Mouse (Mus musculus) natural killer cell, adult 2 months (primary cell): ENCODE data around the gene Gm49601.

Experiments
- DNase-seq, 2 experiments: peaks; one replicate each; pipeline ENCODE4 v3.0.0; 2022; ENCODE audit warnings: low spot score in 2 of 2

Gm49601 gene

DNA sequence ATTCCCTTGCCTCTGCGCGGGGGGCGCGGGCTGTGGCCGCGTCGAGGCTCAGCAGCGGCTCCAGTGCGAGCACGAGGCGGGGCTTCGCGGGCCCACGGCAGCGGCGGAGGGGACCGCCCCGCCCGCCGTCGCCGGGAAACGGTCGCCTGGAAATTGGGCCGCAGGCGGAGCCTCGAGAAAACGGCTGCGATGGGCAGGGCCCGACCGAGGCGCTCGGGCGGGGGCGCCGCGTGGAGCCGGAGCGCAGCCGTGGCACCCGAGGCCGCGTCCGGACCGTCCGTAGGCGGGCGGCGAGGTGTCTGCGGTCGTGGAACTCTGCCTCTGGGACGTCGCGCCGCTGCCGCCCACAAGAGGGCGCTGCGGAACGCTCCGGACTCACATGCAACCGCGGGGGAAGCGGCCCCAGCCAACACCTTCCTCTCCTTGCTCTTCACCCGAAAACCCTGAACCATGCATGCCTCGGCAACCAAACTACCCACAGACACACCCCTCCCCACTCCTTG lies at the start of gene Gm49601:
TSS of gene Gm49601 (minus strand) at position 52 of the 503 bp plus-strand sequence.
- peak; percentile 80 to 83 for DNase-seq

DNA sequence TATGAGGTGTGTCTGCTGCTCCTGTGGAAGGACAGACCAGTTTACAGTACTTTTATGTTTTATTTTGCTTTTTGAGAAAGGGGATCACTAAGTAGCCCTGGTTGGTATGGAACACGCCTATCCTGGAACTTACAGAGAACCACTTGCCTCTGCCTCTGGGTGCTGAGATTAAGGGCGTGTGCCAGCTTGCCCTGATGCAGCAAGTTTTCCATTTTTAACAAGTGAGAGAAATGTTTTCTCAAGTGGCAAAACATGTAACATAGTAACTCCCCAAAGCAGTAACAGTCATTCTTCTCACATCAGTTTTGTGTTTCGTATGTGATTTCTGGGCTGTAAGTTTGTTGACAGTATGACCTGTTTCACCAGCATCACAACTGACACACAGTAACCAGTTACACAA lies 46.8 kb upstream of the Gm49601 start:
- no peak for DNase-seq

DNA sequence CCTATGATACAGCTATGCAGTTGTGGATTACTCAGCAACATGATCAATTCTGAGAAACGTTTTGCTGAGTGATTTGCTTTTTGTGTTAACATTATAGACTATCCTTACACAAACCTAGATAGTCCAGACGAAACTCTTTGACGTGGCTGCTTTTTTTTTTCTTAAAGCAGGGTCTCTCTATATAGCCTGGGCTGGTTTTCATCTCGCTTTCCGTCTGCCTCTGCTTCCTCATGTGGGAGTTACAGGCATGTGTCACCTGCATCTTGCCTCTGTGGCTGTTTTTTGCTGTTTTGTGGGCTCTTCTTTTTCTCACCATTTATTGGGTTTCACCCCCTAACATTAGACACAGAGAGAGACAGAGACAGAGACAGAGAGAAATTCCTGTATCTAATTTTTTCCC lies 45.8 kb upstream of the Gm49601 start:
- DNase-seq: no peak

DNA sequence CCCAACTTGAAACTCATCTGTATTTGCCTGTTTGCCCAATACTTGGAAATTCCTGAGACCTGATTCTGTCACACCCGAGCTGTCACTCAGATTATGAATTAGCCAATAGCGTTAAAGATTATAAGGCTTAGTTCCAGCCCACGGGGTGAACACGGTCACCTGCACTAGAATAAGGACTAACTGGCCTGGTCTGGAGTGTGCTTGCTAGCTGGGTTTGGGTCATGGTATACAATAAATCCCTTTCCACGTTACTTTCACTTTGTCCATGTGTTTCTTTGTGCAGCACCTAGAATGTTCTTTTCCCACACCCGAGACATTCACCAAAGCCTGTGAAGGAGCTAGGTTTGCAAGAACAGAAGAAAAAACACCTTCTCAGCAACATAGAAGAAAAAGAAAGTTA lies 43.7 kb upstream of the Gm49601 start:
- DNase-seq: no peak

DNA sequence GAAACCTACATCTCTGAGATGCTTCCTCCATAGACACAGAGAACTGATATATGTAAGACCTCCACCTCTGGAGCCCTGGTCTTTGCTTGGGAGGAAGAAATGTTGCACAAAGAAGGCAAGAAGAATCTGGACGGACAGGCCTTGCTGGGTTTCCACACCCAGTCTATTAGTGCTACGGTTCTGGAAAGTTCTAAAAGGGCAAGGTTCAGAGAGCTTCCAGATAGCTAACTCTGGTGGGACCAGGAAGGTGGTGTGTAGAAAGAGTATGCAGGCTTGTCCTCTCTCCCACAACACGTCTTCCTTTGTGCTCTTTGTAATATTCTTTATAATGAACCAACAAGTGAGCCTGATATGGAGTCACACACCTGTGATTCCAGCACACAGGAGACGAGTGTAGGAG lies 32.4 kb upstream of the Gm49601 start:
- no peak for DNase-seq

DNA sequence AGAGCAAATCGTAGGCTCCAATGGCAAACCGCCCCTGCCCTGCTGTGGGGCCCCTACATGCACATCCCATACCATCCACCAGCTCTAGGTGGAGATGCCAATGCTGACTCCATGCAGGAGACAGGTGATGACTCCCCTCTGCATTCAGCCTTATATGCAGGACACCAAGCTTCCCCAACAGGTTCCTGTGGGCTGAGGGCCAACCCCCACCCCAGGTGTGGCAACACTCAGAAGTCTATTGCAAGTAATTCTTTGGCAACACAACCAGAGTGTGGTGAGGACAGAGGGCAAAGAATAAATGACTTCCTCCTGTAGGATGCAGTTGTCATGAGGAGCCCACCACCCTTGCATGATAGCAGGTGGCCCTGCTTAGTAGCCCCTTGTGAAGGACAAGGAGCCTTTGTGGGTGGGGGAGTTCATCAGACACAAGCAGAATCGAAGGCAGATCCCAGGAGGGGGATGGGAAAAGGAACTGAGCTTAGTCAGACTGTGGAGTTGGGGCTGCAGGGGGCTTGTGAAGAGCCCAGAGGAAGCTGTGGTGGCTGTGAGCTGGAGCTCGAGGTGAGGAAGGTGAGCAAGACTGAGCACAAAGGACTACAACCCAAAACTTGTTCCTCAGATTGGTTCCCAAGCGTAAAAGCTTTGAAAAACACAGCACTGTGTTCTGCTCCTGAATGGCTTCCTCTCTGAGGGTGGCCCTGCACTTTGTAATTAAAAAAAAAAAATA lies 29.3 kb upstream of the Gm49601 start:
- DNase-seq: no peak

DNA sequence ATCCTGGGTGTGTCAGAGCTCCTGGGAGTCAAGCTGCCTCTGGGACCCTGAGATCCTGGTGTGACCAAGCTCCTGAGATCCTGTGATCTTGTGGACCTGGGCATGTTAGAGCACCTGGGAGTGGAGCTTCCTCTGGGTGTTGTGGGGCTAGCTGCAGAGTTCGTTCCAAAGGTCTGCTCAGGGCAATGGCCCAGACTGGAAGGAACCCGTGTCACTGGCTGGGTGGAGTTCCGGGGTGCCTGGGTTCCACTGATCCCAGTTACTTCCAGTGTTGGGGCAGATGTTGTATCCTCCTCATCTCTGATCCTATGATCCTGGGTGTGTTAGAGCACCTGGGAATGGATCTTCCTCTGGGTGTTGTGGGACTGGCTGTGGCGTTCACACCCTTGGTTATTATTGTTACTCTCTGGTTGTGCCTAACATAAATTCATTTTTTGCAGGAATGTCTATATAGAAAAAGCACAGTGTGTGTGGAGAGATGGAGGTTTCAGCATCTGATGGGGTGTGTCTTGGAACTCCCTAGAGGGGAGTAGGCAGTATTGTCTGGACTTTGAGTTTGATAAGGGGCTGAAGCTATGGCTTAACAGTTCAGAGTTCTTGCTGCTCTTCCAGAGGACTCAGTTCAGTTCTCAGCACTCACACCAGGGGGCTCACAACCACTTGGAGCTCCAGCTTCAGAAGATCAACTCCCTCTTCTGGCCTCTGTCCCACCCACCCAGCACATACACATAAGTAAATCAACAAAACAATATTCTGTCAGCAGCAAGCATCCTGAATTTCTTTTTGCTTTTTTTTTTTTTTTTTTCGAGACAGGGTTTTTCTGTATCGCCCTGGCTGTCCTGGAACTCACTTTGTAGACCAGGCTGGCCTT lies 27.3 kb upstream of the Gm49601 start:
- no peak for DNase-seq

DNA sequence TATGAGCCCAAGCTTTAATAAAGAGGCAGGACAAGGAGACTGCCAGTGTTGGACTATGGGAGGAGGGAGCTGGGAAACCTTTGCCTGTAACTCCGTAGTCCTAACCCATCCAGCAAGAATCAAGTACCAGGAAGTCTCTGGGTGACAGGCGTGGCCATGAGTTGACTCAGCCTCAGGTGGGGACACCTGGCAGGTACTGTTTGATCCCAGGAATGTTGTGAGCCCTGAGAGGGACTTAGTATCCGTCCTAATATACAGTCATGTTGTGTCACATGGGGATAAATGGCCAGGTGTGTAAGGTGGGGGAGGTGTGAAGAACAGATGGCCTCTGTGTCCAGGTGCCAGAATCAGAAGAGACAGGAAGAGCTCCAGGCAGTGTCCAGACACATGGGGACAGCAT lies 22.9 kb upstream of the Gm49601 start:
- no peak for DNase-seq

DNA sequence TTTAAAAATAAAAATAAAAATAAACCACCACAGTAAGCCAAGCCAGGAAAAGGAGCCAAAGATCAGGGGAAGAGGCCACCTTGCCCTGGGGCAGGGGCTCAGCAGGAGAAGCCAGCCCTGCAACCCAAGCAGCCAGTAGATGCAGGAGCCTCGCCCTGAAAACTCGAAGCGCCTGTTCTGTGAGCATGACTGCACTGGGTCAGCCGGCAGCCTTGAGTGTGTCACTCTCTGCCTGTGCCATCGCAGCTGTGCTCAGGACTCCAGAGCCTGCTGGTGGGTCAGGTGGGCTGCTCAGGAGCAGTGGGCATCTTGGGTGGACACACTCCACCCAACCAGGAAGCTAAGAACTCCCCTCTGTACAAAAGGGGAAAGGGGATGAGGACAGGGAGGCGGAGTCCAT lies 19.1 kb upstream of the Gm49601 start:
- no peak for DNase-seq

DNA sequence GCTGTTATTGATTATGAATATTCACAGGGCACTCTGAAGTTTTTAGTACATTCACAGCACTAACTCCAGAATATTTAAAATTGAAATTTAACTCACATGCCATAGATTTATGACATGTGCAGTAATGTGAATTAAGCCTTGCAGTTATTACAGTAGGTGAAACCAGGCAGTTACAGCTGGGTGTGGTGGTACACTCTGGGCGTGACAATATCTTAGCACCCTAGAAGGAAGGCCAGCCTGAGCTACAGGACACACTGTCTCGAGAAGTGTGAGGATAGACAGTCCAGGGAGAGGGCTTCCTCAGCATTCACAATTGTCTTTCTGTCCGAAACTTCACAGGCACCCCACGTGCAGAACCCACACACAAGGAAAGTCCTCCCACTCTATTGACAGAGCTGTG lies 18.3 kb upstream of the Gm49601 start:
- DNase-seq: no peak

DNA sequence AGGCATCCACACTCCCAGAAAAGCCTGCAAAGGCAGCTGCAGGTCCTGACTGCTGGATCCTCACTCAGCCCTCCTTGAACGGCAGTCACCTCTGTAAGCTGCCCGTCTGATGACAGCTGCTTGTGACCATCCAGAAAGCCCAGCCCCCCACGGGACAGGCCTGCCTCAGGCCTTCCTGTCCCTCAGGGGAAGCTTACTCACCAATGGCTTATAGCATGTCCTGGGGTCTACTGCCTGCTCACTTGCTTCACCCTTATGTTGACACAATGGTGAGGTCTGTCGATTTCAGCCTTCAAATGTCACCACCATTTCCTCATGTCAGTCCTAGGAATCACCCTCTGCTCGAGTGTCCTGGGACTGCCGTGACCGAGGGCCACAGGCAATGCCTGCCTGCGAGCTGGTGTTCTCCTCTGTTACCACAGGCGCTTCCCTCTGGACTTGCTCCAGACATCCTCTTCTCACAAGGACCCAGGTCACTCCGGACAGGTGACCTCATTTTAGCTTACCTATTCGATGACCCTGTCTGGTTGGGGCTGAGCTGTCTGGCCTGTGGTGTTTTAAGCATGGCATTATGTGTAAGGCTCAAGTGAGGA lies 17.3 kb upstream of the Gm49601 start:
- DNase-seq: no peak

DNA sequence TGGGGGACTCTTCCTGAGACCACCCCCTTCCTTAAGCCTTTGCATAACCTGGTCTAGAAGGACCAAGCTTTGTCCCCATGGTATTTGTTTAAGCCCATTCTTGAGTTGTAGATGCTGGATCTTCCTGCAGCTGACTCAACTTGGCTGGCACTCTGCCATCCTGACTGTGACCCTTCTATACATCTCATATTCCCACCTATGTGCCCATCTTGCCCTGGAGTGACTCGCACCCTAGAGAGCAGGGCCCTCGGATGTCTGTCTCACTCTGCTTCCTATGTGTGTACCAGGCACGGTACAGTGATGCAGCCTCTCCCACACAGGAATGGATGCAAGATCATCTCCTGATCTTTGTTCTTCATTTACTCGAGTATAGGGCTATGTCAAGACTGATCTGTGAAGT lies 16.7 kb upstream of the Gm49601 start:
- DNase-seq: no peak

DNA sequence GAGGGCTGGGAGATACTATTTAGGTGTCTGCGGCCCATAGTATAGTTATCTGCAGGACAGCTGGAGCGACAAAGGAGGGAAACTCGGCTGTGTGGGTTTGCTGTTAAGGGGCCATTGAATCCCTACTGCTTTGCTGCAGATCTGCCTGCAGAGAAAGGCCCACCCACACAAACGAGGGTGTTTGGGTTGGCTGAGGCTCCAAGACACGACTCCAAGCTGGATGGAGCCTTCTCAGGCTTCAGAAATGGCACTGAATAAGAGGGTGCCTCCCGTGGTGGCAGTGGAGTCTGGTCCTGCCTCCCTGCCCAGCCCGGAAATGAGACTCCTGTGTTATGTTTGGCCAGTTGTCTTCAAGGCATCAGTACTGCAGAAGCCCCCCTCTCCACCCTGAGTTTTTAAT lies 16.1 kb upstream of the Gm49601 start:
- DNase-seq: no peak

DNA sequence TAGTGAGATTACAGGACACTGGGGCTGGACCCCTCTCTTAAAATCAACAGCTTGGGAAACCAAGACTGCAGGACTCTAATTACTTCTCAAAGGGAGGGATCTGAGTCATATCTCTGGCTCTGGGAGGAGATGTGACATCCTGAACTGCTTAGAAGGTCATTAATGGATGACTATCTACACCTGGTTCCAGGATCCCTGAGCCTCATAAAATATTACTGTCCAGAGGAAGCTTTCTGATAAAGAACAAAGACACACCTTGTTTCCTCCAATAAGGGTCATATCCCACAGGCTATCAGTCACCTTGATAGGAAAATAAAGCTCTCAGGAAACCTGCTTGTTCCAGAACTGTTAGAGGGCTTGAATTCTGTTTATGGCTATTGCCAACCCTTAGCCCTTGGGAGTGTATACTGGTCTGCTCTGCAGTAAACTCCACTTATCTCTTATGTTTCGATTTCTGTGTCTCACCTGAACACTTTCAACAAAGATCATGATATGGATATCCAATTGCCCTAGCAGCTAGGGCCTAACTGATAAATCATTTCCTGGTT lies 13.2 kb upstream of the Gm49601 start:
- no peak for DNase-seq

DNA sequence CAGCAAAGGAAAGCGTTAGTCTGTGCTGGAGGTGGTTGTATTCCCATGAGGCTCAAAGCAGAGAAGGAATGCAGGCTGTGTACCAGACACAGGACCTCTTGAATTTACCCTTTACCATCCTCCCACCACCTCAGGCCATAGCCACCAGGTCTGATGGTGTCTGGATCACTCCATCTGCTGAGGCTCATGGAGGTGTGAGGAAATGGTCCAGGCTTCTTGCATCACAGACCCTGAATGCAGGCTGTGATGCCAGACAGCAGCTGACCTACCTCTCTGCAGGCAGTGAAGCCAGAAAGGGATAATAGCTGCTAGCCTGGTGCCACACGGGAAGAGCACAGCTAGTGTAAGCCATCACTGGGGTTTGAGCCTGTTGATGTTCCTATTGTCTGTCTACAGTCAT lies 12.2 kb upstream of the Gm49601 start:
- no peak for DNase-seq

DNA sequence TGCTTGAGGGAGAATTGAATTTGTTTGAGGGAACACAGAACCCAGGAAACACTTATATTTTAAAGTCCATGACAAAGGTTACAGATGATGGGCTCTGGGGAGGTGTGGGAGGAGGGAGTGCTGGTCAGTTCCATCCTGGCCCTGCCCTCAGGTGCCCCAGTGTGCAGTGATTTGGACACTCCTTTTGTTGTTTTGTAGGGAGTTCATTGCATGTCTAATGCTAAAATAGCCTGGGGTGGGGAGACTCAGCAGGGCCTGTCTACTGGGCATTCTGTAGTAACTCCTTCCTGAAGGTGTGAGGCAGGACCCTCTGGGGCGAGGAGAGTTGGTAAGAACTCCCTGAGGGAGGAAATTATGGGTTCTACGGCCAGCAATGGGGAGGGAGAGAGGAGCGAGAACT lies 10.6 kb upstream of the Gm49601 start:
- DNase-seq: no peak

DNA sequence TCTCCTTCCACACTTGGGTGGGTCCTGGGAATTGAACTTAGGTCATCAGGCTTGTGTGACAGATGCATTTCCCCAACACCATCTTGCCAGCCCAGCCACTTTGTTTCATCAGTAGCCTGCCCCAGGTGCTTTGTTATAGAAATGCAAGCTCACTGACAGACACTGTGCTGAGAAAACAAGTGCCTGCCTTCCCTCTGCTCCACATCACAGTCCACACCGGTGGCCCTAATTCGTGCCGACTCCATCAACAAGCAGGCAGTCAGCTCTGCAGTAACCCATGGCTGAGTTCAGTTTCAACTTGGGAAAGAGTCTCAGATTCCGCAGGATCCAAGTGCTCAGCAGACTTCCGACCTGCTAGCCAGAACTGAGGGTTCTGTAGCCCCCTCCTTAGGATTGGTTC lies 10.2 kb upstream of the Gm49601 start:
- no peak for DNase-seq

DNA sequence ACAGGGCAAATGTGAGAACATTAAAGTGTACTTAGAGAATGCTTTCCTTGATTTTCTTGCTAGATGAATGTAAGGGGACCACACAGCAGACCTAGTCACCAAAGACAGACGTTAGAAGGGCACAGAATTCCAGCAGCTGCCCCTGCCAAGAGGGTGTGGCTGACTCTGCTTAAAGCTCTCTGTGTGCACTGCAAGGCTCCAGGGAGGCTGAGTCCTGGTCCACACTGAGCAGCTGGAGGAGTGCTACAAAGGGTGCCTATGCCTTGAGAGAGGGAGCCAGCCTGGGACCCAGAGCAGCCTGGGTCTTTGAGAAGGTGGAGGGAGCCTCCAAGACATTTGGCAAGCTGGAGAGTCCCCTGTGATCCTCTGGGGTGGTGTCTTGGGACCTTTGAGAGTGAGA lies 7.1 kb upstream of the Gm49601 start:
- DNase-seq: no peak

DNA sequence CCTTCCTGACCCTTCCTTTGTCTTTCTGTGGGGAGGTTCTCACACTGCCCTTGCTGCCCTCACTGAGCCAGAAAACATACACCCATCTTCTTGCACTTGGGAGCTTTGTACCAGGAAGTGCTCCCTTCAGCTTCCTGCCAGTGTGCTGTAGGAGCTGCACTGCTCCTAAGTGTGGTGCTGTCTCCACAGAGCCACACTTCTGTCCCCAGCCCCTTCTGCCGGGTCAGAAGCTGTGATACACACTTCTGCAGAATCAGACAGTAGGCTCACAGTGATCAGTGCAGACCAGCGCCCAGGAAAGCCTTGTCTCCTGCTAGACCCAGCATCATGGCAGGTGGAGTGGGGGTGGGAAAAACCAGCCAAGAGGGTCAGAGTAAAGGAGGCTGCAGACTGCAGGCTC lies 6.6 kb upstream of the Gm49601 start:
- DNase-seq: no peak

DNA sequence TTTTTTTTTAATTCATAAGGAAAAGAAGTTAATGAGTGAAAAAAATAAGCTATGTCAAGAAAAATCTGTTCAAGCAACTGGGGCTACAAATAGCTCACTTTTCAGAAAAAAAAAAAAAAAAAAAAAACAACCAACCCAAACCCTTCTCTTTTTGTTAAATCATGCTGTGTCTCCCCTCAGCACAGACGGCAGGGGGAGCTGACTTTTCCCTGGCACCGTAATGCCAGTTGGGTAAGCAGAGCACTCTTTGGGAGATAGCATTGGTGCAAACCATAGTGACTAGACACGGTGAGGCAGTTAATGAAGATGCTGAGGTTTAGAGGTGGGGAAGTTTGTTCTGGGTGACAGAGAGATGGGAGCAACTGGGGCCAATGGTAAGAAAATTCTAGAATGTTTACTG lies 5.8 kb upstream of the Gm49601 start:
- no peak for DNase-seq

DNA sequence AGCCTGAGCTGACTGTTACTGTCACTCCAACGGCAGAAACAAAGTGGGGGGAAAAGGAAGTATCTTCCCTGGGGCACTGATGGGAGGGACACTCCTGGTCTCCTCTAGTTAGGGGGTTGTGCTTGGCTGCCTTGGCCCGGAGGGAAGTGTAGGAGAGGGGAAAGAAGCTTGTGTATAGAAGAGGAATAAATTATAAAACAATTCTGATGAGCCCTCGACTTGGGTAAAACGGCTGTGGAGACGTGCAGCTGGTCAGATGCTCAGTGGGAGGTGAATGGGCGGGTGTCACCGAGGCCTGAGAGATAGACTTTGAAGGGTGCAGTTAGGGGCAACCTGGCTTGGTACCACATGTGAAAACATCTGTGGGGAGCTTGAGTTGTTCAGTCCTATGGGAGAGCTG lies 4.9 kb upstream of the Gm49601 start:
- DNase-seq: no peak

DNA sequence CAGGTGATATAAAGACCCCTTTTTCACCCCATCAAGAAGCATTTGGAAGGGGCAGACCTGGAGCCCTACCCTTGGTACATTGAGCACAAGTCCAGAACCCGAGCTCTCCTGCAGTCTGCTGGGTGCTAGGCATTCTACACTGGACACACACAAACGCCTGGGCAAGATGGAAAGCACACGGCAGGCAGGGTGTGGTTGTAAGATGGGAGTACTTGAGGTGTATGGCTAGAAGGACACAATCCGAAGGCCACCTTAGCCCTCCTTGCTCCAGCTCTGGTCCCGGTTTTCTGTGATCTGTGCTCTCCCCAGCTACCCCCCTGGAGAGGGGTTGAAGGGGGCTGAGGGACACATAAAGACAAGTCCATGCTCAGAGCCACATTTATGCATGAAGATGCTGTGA lies 4.1 kb upstream of the Gm49601 start:
- no peak for DNase-seq
